ENCODE assay signal across 5 mouse cellular contexts in genomic region chr12:40175171-40175570, GRCm38 (mm10). TPM values are rescaled to one million over a fixed set of nuclear protein-coding genes. Genes with fewer than 3 reads are reported as not detected.
"Had no signal": no experiment of that assay in that cellular context is flagged by ENCODE, and none has a peak within 500 bp of the region (broad histone marks: within the 10 kb centered on the region; RNA-seq: fewer than 3 reads in every experiment).

No protein-coding gene starts in this region.

RNA-seq across cellular contexts. Expression of gene Lsmem1, which starts 24.1 kb away (rescaled TPM):
- polyA plus RNA-seq: small intestine, adult 2 months; stomach, embryonic 14.5 days; stomach, postnatal 0 days; testis, adult 2 months had no signal

RNA-seq across cellular contexts. Expression of gene Scin, which starts 41.1 kb away (rescaled TPM):
- polyA plus RNA-seq: neural tube, embryonic 14.5 days had no signal
